Mouse (Mus musculus): ENCODE measurements around the gene Tpx2. TPM values are rescaled to one million over a fixed set of nuclear protein-coding genes. Genes with fewer than 3 reads are reported as not detected.

The Tpx2 gene
- polyA plus RNA-seq, 1 experiment from 2014 or later: 128 TPM

- Histone ChIP-seq H3K27me3 (ENCODE audit: insufficient read depth, low read length) (no peaks in the 10 kb centered on the region), H3K27ac (ENCODE audit: low read depth) (no peak overlapping the region), H3K36me3 (ENCODE audit: insufficient read depth) (peaks cover 7% of the 10 kb centered on the region; the same call in 1 of the 2 replicates), H3K9me3 (ENCODE audit: low read depth, low read length) (no peaks in the 10 kb centered on the region), H3K4me2 (no peak overlapping the region), H3K4me3 (ENCODE audit: low read depth, low read length) (no peak overlapping the region), H3K4me1 (ENCODE audit: insufficient read depth) (peaks cover 12% of the 10 kb centered on the region), H3K9ac (no peak overlapping the region)
- no peak for TF ChIP-seq CTCF (IDR thresholded peaks at IDR 0.05; ENCODE audit: low read depth)
- ATAC-seq (ENCODE audit: insufficient read depth): no peak
- DNase-seq: no peak
- WGBS: 56% methylated on average over 2 of the region's 2 CpGs
Measured at GRCm38 (mm10) chr2:152806037-152806436, 41.7 kb upstream of the Tpx2 start.

- Histone ChIP-seq H3K27ac (ENCODE audit: low read depth) (no peak overlapping the region), H3K9ac (no peak overlapping the region), H3K36me3 (ENCODE audit: insufficient read depth) (peaks cover 7% of the 10 kb centered on the region; the same call in 1 of the 2 replicates), H3K27me3 (ENCODE audit: insufficient read depth, low read length) (no peaks in the 10 kb centered on the region), H3K9me3 (ENCODE audit: low read depth, low read length) (no peaks in the 10 kb centered on the region), H3K4me2 (no peak overlapping the region), H3K4me1 (ENCODE audit: insufficient read depth) (peaks cover 15% of the 10 kb centered on the region), H3K4me3 (ENCODE audit: low read depth, low read length) (no peak overlapping the region)
- no peak for DNase-seq
- no peak for ATAC-seq (ENCODE audit: insufficient read depth)
- no peak for TF ChIP-seq CTCF (IDR thresholded peaks at IDR 0.05; ENCODE audit: low read depth)
- 68% methylated on average over 3 of the region's 3 CpGs for WGBS
Measured at GRCm38 (mm10) chr2:152808178-152808577, 39.6 kb upstream of the Tpx2 start.

- Histone ChIP-seq H3K4me2 (no peak overlapping the region), H3K9ac (no peak overlapping the region), H3K9me3 (ENCODE audit: low read depth, low read length) (no peaks in the 10 kb centered on the region), H3K4me3 (ENCODE audit: low read depth, low read length) (no peak overlapping the region), H3K27ac (ENCODE audit: low read depth) (no peak overlapping the region), H3K36me3 (ENCODE audit: insufficient read depth) (0 out of 2 replicates have a peak, but pooled peaks cover 4% of the 10 kb centered on the region), H3K27me3 (ENCODE audit: insufficient read depth, low read length) (no peaks in the 10 kb centered on the region), H3K4me1 (ENCODE audit: insufficient read depth) (0 out of 2 replicates have a peak, but pooled peaks cover 7% of the 10 kb centered on the region)
- DNase-seq: no peak
- no peak for TF ChIP-seq CTCF (IDR thresholded peaks at IDR 0.05; ENCODE audit: low read depth)
- WGBS: 82% methylated on average over 5 of the region's 5 CpGs
- no peak for ATAC-seq (ENCODE audit: insufficient read depth)
Measured at GRCm38 (mm10) chr2:152810158-152810941, 37.4 kb upstream of the Tpx2 start.

GRCm38 (mm10) chr2:152811336-152812165, 36.2 kb upstream of the Tpx2 start:
- 30% methylated on average over 3 of the region's 3 CpGs for WGBS
- H3K36me3 ChIP-seq (ENCODE audit: insufficient read depth): 0 out of 2 replicates have a peak, but pooled peaks cover 4% of the 10 kb centered on the region
- H3K9ac ChIP-seq: no peak overlapping the region
- no peaks in the 10 kb centered on the region for H3K27me3 ChIP-seq (ENCODE audit: insufficient read depth, low read length)
- no peak overlapping the region for H3K4me2 ChIP-seq
- DNase-seq: no peak
- H3K27ac ChIP-seq (ENCODE audit: low read depth): peak overlapping the region; percentile 52; the same call in 1 of the 2 replicates
- H3K4me1 ChIP-seq (ENCODE audit: insufficient read depth): peaks cover 15% of the 10 kb centered on the region
- ATAC-seq (ENCODE audit: insufficient read depth): peak; percentile 35
- TF ChIP-seq CTCF (IDR thresholded peaks at IDR 0.05; ENCODE audit: low read depth): no peak
- no peak overlapping the region for H3K4me3 ChIP-seq (ENCODE audit: low read depth, low read length)
- H3K9me3 ChIP-seq (ENCODE audit: low read depth, low read length): no peaks in the 10 kb centered on the region

GRCm38 (mm10) chr2:152813232-152813631, 34.5 kb upstream of the Tpx2 start:
- no peak for ATAC-seq (ENCODE audit: insufficient read depth)
- TF ChIP-seq CTCF (IDR thresholded peaks at IDR 0.05; ENCODE audit: low read depth): no peak
- peaks cover 7% of the 10 kb centered on the region; the same call in 1 of the 2 replicates for H3K36me3 ChIP-seq (ENCODE audit: insufficient read depth)
- peaks cover 29% of the 10 kb centered on the region for H3K4me1 ChIP-seq (ENCODE audit: insufficient read depth)
- DNase-seq: no peak
- H3K27ac ChIP-seq (ENCODE audit: low read depth): no peak overlapping the region
- H3K27me3 ChIP-seq (ENCODE audit: insufficient read depth, low read length): no peaks in the 10 kb centered on the region
- H3K4me2 ChIP-seq: no peak overlapping the region
- no peak overlapping the region for H3K9ac ChIP-seq
- no peaks in the 10 kb centered on the region for H3K9me3 ChIP-seq (ENCODE audit: low read depth, low read length)
- WGBS: 92% methylated on average over 1 of the region's 1 CpGs
- H3K4me3 ChIP-seq (ENCODE audit: low read depth, low read length): no peak overlapping the region

- Histone ChIP-seq H3K27me3 (ENCODE audit: insufficient read depth, low read length) (no peaks in the 10 kb centered on the region), H3K4me3 (ENCODE audit: low read depth, low read length) (no peak overlapping the region), H3K9me3 (ENCODE audit: low read depth, low read length) (no peaks in the 10 kb centered on the region), H3K9ac (no peak overlapping the region), H3K4me1 (ENCODE audit: insufficient read depth) (peaks cover 32% of the 10 kb centered on the region), H3K4me2 (no peak overlapping the region), H3K36me3 (ENCODE audit: insufficient read depth) (peaks cover 15% of the 10 kb centered on the region), H3K27ac (ENCODE audit: low read depth) (peak overlapping the region; percentile 33; the same call in 1 of the 2 replicates)
- no peak for TF ChIP-seq CTCF (IDR thresholded peaks at IDR 0.05; ENCODE audit: low read depth)
- 0 out of 2 replicates have a peak, but pooled peaks have one; percentile 23 for ATAC-seq (ENCODE audit: insufficient read depth)
- 60% methylated on average over 6 of the region's 6 CpGs for WGBS
- no peak for DNase-seq
Measured at GRCm38 (mm10) chr2:152814213-152814874, 33.4 kb upstream of the Tpx2 start.
